Mouse (Mus musculus) T-helper 1 cell (primary cell): ENCODE measurements at regions not wholly inside any gene's neighbourhood (a gene's known extent, or its start where the extent isn't known, plus 50 kb on each side); places are given as distances from the start of the nearest gene placed in this dataset.

Experiments
- in situ Hi-C: fragments of 300-600 bp; cut with MboI, MseI; formaldehyde crosslinking; loops from one replicate; pipeline ENCODE4 v1.15.1; 2025; ENCODE audit warnings: high pct_unique_total_duplicates

- in situ Hi-C loops = no loop called here
Measured at GRCm38 (mm10) chr6:98482319-98482718, 139.8 kb upstream of the Gm765 start.

GRCm38 (mm10) chr6:98467563-98467962, 125.0 kb upstream of the Gm765 start:
- in situ Hi-C loops = no loop called here

DNA sequence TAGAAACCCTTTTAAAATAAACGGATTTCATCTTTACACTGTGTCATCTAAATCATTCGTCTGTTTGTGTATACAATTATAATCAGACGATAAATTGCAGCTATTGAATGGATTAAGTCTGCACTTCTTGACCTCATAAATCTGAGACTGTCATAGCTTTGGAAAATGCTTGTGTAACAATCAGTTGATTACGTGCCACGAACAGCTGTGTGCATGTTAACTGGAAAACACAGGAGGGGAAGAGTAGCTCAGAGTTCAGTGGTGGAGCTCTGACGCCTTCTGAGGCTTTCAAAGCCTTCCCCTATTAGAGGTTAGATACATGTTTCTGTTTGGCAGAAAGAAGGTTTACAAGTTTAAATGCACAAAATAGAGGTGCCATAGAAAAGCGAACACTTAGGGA, 109.7 kb upstream of the Gm765 start:
- in situ Hi-C loops = no loop called here

DNA sequence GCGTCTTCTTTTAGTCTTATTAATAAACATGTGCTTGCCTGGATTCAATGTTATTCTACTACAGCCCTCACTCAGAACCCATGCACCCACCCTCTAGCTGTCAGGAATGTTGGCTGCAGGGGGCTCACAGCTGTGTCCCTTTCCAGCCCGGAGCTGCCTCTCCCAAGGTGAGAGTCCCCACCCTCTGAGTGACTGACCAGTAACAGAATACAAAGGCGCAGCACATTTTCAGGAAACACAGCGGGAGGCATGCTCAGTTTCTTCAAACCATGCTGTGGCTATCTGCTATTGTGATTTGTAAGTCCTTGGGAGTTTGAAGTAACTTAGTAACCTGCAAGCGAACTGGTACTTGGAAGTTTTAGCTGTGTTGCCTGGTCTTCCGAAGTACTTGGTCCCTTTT, 93.1 kb upstream of the Gm765 start:
- in situ Hi-C loops = no loop called here

- in situ Hi-C loops = no loop called here
Measured at GRCm38 (mm10) chr6:98433286-98433685, 90.7 kb upstream of the Gm765 start.

DNA sequence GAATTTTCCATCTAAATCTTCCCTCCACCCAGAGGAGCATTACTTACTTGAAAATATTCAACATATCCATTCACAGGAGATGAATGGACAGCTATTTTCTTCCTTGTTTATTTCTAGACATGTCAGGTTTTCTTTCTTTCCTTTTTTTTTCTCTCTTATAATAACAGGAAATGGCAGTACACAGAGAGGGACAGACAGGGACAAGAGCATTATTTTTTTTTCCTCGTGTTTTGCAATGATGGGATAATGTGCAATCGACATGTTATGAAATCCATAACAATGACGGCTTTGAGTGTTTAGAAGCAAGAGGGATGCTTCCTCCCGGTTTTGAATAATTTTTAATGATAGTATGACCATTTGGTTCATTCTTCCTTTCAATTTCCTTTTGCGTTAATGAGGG, 86.6 kb upstream of the Gm765 start:
- in situ Hi-C loops = no loop called here

GRCm38 (mm10) chr6:98402605-98403004, 60.1 kb upstream of the Gm765 start:
- in situ Hi-C loops = no loop called here

- in situ Hi-C loops = no loop called here
Measured at GRCm38 (mm10) chr6:98394589-98394988, 52.0 kb upstream of the Gm765 start.
